Mouse (Mus musculus): ENCODE measurements around the gene Rgl1.

- TF ChIP-seq CHD2 (IDR thresholded peaks at IDR 0.05; ENCODE audit: low read depth, low read length) (no peak), ZNF384 (IDR thresholded peaks at IDR 0.05; ENCODE audit: low read depth, low read length) (no peak), ZC3H11A (IDR thresholded peaks at IDR 0.05; ENCODE audit: borderline replicate concordance, low read depth, low read length) (no peak)
Observed at GRCm38 (mm10) chr1:152540304-152540887, 225.8 kb downstream of the Rgl1 start.

All from ES-E14 (cell line).